Mouse (Mus musculus) olfactory bulb, adult 2 months (tissue): ENCODE measurements around the gene Hecw2.

Experiments
- CTCF ChIP-seq: fragments of 200-500 bp; IDR thresholded peaks from 2 replicates; pipeline ENCODE4 v1.5.1; 2012; ENCODE audit warnings: low read depth, mild to moderate bottlenecking, low read length, moderate library complexity; ENCODE audit not compliant: insufficient read depth
- POLR2A ChIP-seq: fragments of 200-500 bp; IDR thresholded peaks from 2 replicates; pipeline ENCODE4 v1.6.1; 2012; ENCODE audit warnings: mild to moderate bottlenecking, low read depth, low read length, moderate library complexity; ENCODE audit not compliant: insufficient read depth

DNA sequence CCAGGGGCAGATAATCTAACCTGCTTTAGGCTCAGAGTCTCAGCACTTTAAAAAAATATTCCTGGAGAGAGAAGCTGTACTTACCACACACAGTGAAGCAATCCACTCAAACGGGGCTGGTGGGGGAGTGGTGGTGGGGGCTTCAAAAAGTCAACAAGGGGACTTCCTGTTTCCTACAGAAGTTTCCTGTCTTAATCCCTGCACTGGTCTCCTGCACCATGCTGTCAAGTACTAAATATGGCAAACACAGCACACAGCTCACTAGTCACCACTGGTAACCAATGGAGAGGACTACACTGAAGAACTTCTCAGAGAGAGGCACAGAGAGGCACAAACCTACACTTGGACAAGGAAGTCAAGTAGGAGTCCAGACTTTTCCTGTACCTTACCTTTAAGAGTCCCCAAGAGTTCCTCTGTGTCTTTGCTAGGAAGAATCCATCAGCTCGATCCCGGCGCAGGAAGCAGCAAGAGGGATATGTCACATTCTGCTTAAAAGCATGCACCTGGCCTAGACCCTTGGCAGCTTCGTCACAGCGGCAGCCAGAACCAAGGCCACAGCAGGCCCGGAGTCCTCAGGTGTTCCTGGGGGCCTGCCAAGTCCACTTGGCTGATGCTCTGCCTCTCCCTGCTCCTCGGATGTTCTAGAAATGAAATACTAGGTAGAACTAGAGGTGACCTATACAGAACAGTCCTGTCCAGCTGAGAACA, 217.0 kb downstream of the Hecw2 start:
- TF ChIP-seq CTCF (no peak), POLR2A (no peak)
